Mouse (Mus musculus): ENCODE data around the gene Fam71e1. TPM values are rescaled to one million over a fixed set of nuclear protein-coding genes. Genes with fewer than 3 reads are reported as not detected.

Gene Fam71e1
- polyA plus RNA-seq, 1 experiment: 0.16 TPM

DNA sequence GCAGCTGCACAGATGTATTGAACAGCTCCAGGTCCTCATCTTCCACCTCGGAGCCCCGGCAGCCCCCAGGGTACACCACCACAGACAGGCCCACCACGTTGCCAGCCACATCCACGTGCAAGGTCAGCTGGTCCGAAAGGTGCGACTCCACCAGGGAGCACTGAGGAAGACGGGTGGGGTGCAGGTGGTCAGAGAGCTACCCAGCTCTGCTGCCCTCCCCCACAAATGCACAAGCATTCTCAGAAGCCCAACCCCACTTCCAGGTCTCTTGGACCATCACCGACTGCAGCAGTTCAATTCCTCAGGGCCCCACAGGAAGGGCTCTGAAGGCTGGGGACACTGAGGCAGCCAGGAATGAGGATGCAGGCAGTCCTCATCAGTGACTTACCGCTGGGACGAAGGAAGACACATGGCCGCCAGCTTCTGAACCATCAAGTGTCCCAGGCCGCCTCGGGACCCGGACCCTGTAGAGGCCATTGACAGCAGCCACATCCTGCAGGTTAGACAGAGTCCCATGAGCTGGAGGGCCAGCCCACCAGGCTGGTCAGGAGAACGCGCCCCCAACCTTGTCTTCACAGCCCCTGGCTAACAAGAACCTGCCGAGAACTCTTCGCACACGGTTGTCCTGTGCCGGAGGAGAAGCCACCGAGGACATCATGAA is 4.1 kb upstream of the Fam71e1 start:
- H3K36me3 ChIP-seq (ENCODE audit: control insufficient read depth): peaks cover 73% of the 10 kb centered on the region
- no peak for TF ChIP-seq TAL1 (IDR thresholded peaks at IDR 0.05; ENCODE audit: low read length)
- no peak for TF ChIP-seq GATA1 (IDR thresholded peaks at IDR 0.05; ENCODE audit: low read length)
- H3K4me3 ChIP-seq (replicated peaks): no peak overlapping the region

DNA sequence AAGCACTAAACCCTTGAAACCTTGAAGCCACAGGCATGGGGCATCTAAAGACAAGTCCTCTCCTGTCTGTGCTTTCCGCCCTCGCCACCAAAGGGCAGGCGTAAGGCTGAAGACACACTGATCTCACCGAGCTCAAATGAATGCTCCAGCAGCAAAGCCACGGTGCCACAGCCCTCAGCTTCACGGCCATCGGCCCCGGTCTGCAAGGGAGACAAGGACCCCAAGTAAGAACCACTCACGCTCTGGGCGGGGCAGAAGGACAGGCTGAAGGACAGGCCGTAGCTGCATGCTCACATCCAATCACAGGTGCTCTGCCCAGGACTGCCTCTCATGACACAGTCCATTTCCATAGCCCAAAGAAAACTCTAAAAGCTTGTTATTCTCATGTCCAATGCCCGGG is 1.7 kb upstream of the Fam71e1 start:
- H3K4me1 ChIP-seq (ENCODE audit: control insufficient read depth): peaks cover 62% of the 10 kb centered on the region
- peak overlapping the region; percentile 84 for H3K4me3 ChIP-seq (replicated peaks)
- no peak for TF ChIP-seq GATA1 (IDR thresholded peaks at IDR 0.05; ENCODE audit: low read length)
- no peak for TF ChIP-seq TAL1 (IDR thresholded peaks at IDR 0.05; ENCODE audit: low read length)
- H3K36me3 ChIP-seq (ENCODE audit: control insufficient read depth): peaks cover 55% of the 10 kb centered on the region
- peaks cover 6% of the 10 kb centered on the region for H3K27me3 ChIP-seq (ENCODE audit: control insufficient read depth)
- no peaks in the 10 kb centered on the region for H3K9me3 ChIP-seq (ENCODE audit: control insufficient read depth, low read length)

More for the DNA sequence above, 4.1 kb upstream of the Fam71e1 start:
- Histone ChIP-seq H3K9me3 (ENCODE audit: control insufficient read depth, low read length) (no peaks in the 10 kb centered on the region), H3K27me3 (ENCODE audit: control insufficient read depth) (no peaks in the 10 kb centered on the region), H3K4me1 (ENCODE audit: control insufficient read depth) (peaks cover 58% of the 10 kb centered on the region)

DNA sequence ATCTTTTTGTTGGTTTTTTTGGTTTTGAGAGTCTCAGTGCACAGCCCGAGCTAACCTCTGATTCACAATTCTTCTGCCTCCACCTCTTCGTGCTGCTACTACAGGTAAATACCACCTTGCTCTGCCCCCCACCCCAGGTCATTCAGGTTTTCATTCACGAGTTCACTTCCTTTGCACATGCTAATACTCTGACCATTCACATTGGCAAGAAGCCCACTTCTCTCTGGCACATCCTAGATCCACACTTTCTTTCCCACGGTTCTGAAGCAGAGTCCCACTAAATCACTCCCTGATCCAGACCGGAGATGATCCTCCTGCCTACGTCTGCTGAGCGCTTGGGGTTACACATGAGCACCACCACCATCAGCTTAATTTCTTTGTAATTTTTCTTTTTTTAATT is 1.3 kb upstream of the Fam71e1 start:
- peaks cover 64% of the 10 kb centered on the region for H3K4me1 ChIP-seq (ENCODE audit: control insufficient read depth)
- peaks cover 10% of the 10 kb centered on the region for H3K27me3 ChIP-seq (ENCODE audit: control insufficient read depth)
- peak overlapping the region; percentile 84 for H3K4me3 ChIP-seq (replicated peaks)
- TF ChIP-seq GATA1 (IDR thresholded peaks at IDR 0.05; ENCODE audit: low read length) (no peak), TAL1 (IDR thresholded peaks at IDR 0.05; ENCODE audit: low read length) (no peak)
- H3K36me3 ChIP-seq (ENCODE audit: control insufficient read depth): peaks cover 50% of the 10 kb centered on the region
- no peaks in the 10 kb centered on the region for H3K9me3 ChIP-seq (ENCODE audit: control insufficient read depth, low read length)

- no peaks in the 10 kb centered on the region for H3K9me3 ChIP-seq (ENCODE audit: control insufficient read depth, low read length)
- peaks cover 34% of the 10 kb centered on the region for H3K36me3 ChIP-seq (ENCODE audit: control insufficient read depth)
- TF ChIP-seq GATA1 (IDR thresholded peaks at IDR 0.05; ENCODE audit: low read length) (no peak), TAL1 (IDR thresholded peaks at IDR 0.05; ENCODE audit: low read length) (no peak; the same call in 2 of the 3 replicates)
- peak overlapping the region; percentile 84 for H3K4me3 ChIP-seq (replicated peaks)
- peaks cover 17% of the 10 kb centered on the region for H3K27me3 ChIP-seq (ENCODE audit: control insufficient read depth)
- peaks cover 65% of the 10 kb centered on the region for H3K4me1 ChIP-seq (ENCODE audit: control insufficient read depth)
These were observed 359 bp downstream of the Fam71e1 start for GRCm38 (mm10) chr7:44496771-44497109.

- peaks cover 26% of the 10 kb centered on the region for H3K36me3 ChIP-seq (ENCODE audit: control insufficient read depth)
- no peaks in the 10 kb centered on the region for H3K9me3 ChIP-seq (ENCODE audit: control insufficient read depth, low read length)
- H3K4me3 ChIP-seq (replicated peaks): peak overlapping the region; percentile 84
- H3K27me3 ChIP-seq (ENCODE audit: control insufficient read depth): peaks cover 17% of the 10 kb centered on the region
- TF ChIP-seq TAL1 (IDR thresholded peaks at IDR 0.05; ENCODE audit: low read length): no peak
- TF ChIP-seq GATA1 (IDR thresholded peaks at IDR 0.05; ENCODE audit: low read length): no peak
- peaks cover 65% of the 10 kb centered on the region for H3K4me1 ChIP-seq (ENCODE audit: control insufficient read depth)
These were observed 1.1 kb downstream of the Fam71e1 start for GRCm38 (mm10) chr7:44497361-44498055.

- peaks cover 12% of the 10 kb centered on the region for H3K36me3 ChIP-seq (ENCODE audit: control insufficient read depth)
- peaks cover 54% of the 10 kb centered on the region for H3K4me1 ChIP-seq (ENCODE audit: control insufficient read depth)
- H3K27me3 ChIP-seq (ENCODE audit: control insufficient read depth): peaks cover 28% of the 10 kb centered on the region
- no peak for TF ChIP-seq GATA1 (IDR thresholded peaks at IDR 0.05; ENCODE audit: low read length)
- no peak for TF ChIP-seq TAL1 (IDR thresholded peaks at IDR 0.05; ENCODE audit: low read length)
- H3K9me3 ChIP-seq (ENCODE audit: control insufficient read depth, low read length): no peaks in the 10 kb centered on the region
- no peak overlapping the region for H3K4me3 ChIP-seq (replicated peaks)
These were observed 2.5 kb downstream of the Fam71e1 start for GRCm38 (mm10) chr7:44498922-44499321.

DNA sequence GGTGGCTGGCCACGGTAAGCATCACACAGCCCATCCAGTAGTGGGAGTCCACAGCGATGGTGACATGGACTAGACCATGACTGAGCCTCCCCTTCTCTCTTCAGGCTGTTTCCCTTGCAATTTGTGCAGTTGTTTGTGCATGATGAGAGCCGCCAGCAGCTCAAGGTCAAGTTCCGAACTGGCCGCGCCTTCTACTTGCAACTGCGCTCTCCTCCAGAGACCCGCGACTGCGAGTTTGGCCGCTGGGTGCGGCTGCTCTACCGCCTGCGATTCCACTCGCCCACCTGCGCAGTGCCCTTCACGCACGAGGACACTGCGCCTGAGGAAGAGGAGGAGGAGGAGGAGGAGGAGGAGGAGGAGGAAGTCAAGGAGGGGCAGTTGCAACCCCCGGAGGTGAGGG is 3.7 kb downstream of the Fam71e1 start:
- Histone ChIP-seq H3K4me3 (replicated peaks) (no peak overlapping the region), H3K9me3 (ENCODE audit: control insufficient read depth, low read length) (peaks cover 4% of the 10 kb centered on the region), H3K4me1 (ENCODE audit: control insufficient read depth) (peaks cover 44% of the 10 kb centered on the region), H3K36me3 (ENCODE audit: control insufficient read depth) (peaks cover 2% of the 10 kb centered on the region), H3K27me3 (ENCODE audit: control insufficient read depth) (peaks cover 34% of the 10 kb centered on the region)
- no peak for TF ChIP-seq TAL1 (IDR thresholded peaks at IDR 0.05; ENCODE audit: low read length)
- no peak for TF ChIP-seq GATA1 (IDR thresholded peaks at IDR 0.05; ENCODE audit: low read length)

- Histone ChIP-seq H3K4me1 (ENCODE audit: control insufficient read depth) (peaks cover 32% of the 10 kb centered on the region), H3K4me3 (replicated peaks) (no peak overlapping the region), H3K36me3 (ENCODE audit: control insufficient read depth) (peaks cover 2% of the 10 kb centered on the region; the same call in 1 of the 2 replicates), H3K27me3 (ENCODE audit: control insufficient read depth) (peaks cover 35% of the 10 kb centered on the region), H3K9me3 (ENCODE audit: control insufficient read depth, low read length) (peaks cover 4% of the 10 kb centered on the region)
- TF ChIP-seq GATA1 (IDR thresholded peaks at IDR 0.05; ENCODE audit: low read length) (no peak), TAL1 (IDR thresholded peaks at IDR 0.05; ENCODE audit: low read length) (no peak)
These were observed 5.3 kb downstream of the Fam71e1 start for GRCm38 (mm10) chr7:44501563-44502115.

GRCm38 (mm10) chr7:44507491-44507890 is 11.1 kb downstream of the Fam71e1 start:
- Histone ChIP-seq H3K9me3 (ENCODE audit: control insufficient read depth, low read length) (peaks cover 8% of the 10 kb centered on the region), H3K4me1 (ENCODE audit: control insufficient read depth) (peaks cover 8% of the 10 kb centered on the region), H3K36me3 (ENCODE audit: control insufficient read depth) (no peaks in the 10 kb centered on the region), H3K4me3 (replicated peaks) (no peak overlapping the region), H3K27me3 (ENCODE audit: control insufficient read depth) (peaks cover 39% of the 10 kb centered on the region)
- TF ChIP-seq TAL1 (IDR thresholded peaks at IDR 0.05; ENCODE audit: low read length) (no peak), GATA1 (IDR thresholded peaks at IDR 0.05; ENCODE audit: low read length) (no peak)

All from erythroblast, embryonic 14.5 days (primary cell).